Mouse (Mus musculus) forelimb bud, embryonic 11.5 days (tissue): ENCODE measurements around the gene Kdm6a.

Experiments used
- DNase-seq: peaks from one replicate; pipeline ENCODE4 v3.0.0-alpha.2; 2012; ENCODE audit warnings: low read depth, low spot score

The Kdm6a gene

GRCm38 (mm10) chrX:18162192-18162857 is at the start of gene Kdm6a:
TSS of gene Kdm6a (plus strand) at chrX:18162575.
- DNase-seq = peak; percentile 97

GRCm38 (mm10) chrX:18145557-18145956 is 16.8 kb upstream of the Kdm6a start, which contains the start of gene Dusp21:
TSS of gene Dusp21 (plus strand) at chrX:18145857.
- no peak for DNase-seq

- DNase-seq = no peak
Observed at GRCm38 (mm10) chrX:18160734-18161442, 1.5 kb upstream of the Kdm6a start.

- DNase-seq = no peak
Observed at GRCm38 (mm10) chrX:18161796-18162191, 581 bp upstream of the Kdm6a start.

- peak; percentile 20 for DNase-seq
Observed at GRCm38 (mm10) chrX:18162861-18163731, 721 bp downstream of the Kdm6a start.

GRCm38 (mm10) chrX:18163917-18164624 is 1.7 kb downstream of the Kdm6a start:
- peak; percentile 40 for DNase-seq

GRCm38 (mm10) chrX:18165121-18165520 is 2.7 kb downstream of the Kdm6a start:
- no peak for DNase-seq

GRCm38 (mm10) chrX:18166961-18167360 is 4.6 kb downstream of the Kdm6a start:
- DNase-seq = no peak

- DNase-seq = no peak
Observed at GRCm38 (mm10) chrX:18168940-18169339, 6.6 kb downstream of the Kdm6a start.

- DNase-seq = no peak
Observed at GRCm38 (mm10) chrX:18174831-18175230, 12.5 kb downstream of the Kdm6a start.

GRCm38 (mm10) chrX:18177803-18178202 is 15.4 kb downstream of the Kdm6a start:
- no peak for DNase-seq

GRCm38 (mm10) chrX:18179492-18179891 is 17.1 kb downstream of the Kdm6a start:
- no peak for DNase-seq

- no peak for DNase-seq
Observed at GRCm38 (mm10) chrX:18187203-18187602, 24.8 kb downstream of the Kdm6a start.

GRCm38 (mm10) chrX:18188293-18188692 is 25.9 kb downstream of the Kdm6a start:
- DNase-seq = no peak

GRCm38 (mm10) chrX:18239572-18239971 is 77.2 kb downstream of the Kdm6a start:
- no peak for DNase-seq

GRCm38 (mm10) chrX:18250621-18251020 is 88.2 kb downstream of the Kdm6a start:
- DNase-seq = no peak

- peak; percentile 26 for DNase-seq
Observed at GRCm38 (mm10) chrX:18254767-18255166, 92.4 kb downstream of the Kdm6a start.

GRCm38 (mm10) chrX:18258238-18258809 is 95.9 kb downstream of the Kdm6a start:
- no peak for DNase-seq

GRCm38 (mm10) chrX:18278561-18278960 is 116.2 kb downstream of the Kdm6a start:
- DNase-seq = no peak

- no peak for DNase-seq
Observed at GRCm38 (mm10) chrX:18280134-18280533, 117.8 kb downstream of the Kdm6a start.
